Mouse (Mus musculus): ENCODE measurements around the gene Crygc.
"Not testable (repeated sequence)": the region's sequence is repeated elsewhere in the genome, so short reads cannot be mapped to it uniquely, and the experiment has no call there.

The Crygc gene

DNA sequence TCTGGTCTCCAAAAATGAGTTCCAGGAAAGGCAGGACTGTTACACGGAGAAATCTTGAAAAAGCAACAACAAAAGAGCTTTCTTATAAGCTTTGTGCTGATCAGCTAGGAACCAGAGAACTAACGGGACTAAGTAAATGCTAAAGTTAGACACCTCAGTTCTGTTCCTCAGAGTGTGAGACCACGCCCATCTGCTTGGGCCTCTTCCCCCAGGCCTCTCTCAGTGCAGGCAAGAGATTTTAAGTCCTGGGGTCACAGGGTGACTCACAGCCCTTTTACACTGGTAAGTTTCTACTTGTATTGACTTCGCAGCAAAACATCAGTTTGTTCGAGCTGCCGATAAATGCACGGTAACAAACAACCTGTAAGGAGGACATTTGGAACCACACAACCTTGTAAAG lies 21.8 kb downstream of the Crygc start:
- DNase-seq: no peak

DNA sequence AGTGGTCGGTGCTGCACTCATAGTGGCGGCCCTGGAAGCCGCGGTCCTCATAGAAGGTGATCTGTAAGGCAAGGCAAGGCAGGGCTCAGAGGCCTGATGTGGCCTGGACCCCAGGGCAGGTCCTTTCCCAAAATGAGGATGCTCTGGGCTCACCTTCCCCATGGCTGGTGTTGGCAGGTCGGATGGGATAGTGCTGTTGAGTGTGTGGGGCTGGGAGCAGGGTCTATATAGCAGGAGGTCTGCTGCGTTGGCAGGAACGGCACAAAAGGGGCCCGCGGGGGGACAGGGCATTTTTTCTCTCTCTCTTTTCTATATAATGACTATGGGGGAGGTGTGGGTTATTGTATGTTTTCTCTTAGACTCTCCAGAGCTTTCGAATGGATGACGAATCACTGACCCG lies 22.5 kb downstream of the Crygc start, which contains the start of gene Cryge:
Cryge (minus strand) TSS at position 198 of the 400 bp plus-strand sequence.
- DNase-seq: not testable (repeated sequence)

DNA sequence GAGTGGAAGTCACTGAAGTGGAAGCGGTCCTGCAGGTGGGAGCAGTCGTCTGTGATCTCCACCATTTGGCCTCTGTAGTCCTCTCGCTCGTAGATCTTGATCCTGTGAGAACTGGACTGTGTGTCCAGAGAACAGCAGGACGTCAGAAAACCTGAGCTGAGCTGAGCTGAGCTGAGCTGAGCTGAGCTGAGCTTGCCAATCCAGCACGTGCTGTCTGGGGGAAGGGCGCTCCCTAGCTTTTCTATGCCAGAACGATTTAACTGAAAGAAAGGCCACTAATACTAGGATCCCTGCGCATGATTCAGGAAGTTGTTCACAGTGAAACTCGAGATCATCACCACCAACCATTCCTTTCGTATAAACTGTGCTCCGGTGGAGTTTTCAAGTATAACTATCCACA lies 24.7 kb downstream of the Crygc start:
- no peak for DNase-seq

DNA sequence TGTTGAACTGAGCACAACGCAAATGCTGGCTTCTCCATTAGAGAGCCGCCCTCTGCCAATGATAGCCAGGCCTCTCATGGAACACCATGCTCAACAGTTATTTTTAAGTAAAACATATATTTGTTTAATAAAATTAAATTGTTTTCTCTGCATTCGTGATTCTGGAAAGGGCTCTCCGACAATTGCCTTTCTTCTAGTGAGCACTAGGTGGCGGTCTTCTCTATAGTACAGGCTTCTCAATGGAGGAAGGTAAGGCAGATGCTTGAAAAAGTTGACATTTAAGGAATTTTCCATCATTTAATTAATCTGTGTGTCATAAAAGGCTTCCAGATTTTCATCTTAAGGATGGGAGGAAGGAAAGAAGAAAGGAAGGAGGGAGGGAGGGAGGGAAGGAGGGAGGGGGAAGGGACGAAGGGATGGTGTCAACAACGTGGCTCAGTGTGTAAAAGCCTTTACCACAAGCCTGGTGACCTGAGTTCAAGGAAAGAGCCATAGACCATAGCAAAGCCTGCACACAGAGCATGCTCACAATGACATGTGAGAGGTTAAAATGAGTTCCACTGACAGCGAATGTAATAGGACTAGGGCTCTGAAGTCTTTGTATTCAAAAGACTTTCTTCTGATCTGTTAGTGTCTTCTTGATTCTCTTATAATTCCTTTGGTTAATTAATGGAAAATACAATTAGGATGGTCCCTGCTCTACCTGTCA lies 26.9 kb downstream of the Crygc start:
- DNase-seq: no peak

DNA sequence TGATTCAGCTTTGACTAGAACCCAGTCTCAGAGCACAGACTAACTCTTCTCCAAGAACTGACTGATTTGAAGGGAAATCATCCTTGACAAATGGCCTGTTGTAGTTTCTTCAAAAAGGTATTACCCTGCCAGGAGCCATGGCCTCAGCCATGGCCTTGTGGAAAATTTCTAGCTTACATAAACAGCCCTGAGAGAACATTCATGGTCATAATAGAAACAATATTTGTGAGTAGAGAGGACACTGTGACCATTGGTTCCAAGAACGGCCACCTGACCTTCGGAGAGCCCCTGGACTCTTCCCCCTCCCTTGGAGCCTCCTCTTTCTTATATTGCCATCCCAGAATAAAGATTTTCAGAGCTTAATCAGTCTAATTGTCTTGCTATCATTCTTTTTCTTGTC lies 30.1 kb downstream of the Crygc start:
- DNase-seq: no peak

DNA sequence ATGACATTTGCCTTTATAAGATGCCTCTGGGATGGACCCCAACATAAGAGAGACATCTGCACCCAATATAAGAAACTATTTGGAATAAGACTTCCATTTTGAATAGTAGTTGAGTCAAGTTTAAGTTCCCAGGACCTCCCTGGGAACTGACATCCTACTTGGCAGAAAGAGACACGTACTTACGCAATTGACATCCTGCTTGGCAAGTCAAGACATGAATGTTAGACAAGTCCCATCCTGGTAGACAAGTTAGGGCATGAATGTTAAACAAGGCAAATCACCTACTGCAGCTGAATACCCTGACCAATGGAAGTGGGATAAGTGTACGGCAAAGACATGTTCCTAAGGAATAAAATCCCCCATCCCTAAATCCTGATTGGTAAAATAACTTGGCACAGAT lies 31.7 kb downstream of the Crygc start:
- DNase-seq: no peak

DNA sequence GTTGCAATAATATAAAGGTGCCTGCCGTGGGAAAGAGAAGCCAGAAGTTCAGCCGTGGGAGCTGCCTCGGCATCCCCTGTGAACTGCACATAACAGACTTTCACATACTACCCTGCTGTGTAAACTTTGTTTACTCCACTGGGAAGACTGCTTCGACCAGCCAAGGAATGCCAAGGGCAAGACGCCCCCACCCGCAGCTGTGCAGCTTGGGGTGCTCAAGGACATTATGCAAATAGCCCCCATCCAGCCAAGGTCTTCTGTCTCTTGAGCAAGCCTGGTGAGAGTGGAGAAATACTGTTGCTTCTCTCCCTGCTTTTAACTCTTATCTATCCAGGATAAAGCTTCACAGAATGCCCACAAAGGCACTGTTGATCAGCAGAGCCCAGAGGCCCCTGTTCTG lies 32.7 kb downstream of the Crygc start:
- DNase-seq: no peak

DNA sequence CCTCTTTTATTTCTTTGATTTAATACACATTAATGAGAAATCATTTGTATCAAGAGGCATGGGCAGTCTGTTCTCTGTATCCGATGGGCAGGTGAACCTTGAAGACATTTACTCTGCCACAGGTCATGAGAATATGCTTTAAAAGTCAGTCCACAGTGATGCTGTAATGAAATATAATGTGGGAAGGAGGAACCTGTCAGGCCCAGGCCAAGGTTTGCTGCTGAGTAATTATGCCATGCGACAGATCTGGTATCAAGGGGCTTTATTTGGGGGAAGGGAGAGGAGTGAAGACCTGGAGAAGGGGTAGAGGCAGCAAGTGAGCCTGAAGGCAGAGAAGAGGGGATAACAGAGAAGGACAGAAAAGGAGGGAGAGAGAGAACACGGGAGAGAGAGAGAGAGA lies 33.8 kb downstream of the Crygc start:
- DNase-seq: no peak

DNA sequence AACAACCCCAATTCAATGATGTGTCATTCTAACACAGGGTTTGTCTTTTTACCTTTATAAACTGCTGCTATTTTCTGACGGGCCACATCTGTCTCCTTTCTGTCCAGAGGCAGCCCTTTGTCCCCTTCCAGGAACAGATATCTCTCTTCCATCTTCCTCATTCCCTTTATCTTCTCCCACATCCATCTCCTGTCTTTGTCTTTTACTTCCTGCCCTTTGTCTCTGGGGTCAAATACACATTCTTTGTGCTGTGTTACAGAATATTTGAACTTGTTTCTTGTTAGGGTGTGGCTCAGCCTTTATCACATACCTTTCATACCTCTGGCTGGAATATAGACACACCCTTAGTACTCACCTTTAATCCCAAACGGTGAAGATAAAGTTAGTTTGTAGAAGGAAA lies 35.9 kb downstream of the Crygc start:
- DNase-seq: no peak

GRCm38 (mm10) chr1:65035513-65035912 lies 38.0 kb downstream of the Crygc start:
- DNase-seq: no peak

DNA sequence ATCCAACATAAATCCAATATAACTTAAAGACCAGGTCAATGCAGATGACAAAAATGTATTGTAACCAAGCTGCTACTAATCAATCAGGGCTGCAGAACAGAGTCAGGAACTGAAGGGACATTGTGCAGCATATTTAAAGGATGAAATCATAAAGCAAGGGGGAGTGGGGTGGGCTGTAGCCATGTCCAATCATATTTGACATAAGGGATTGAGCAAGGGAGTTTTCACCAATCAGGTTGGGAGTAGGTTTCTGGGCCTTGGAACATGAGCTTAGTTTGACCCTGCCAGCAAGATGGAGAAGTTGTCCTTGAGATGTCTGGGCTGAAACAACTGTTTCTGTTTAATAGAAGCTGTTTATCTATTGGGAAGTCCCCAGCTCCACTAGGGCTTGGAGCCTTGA lies 40.8 kb downstream of the Crygc start, which contains the start of gene Akr1cl:
Akr1cl (minus strand) TSS at position 119 of the 400 bp plus-strand sequence.
- no peak for DNase-seq

- DNase-seq: no peak
Observed at GRCm38 (mm10) chr1:65028206-65028605, 45.3 kb downstream of the Crygc start.

Measured in thymus, postnatal 36 days (tissue).